Mouse (Mus musculus): ENCODE measurements at regions not wholly inside any gene's neighbourhood (a gene's known extent, or its start where the extent isn't known, plus 50 kb on each side); places are given as distances from the start of the nearest gene placed in this dataset.

- TF ChIP-seq CTCF (IDR thresholded peaks at IDR 0.05) (no peak), POLR2A (IDR thresholded peaks at IDR 0.05; ENCODE audit: insufficient read depth, low read depth, low read length) (no peak), EP300 (IDR thresholded peaks at IDR 0.05; ENCODE audit: insufficient read depth, low read depth, low read length) (no peak)
Observed at GRCm38 (mm10) chr4:66522097-66522809, 117.8 kb upstream of the Astn2 start.
